19 mouse cellular contexts compared by ENCODE assay signal in the genomic region with DNA sequence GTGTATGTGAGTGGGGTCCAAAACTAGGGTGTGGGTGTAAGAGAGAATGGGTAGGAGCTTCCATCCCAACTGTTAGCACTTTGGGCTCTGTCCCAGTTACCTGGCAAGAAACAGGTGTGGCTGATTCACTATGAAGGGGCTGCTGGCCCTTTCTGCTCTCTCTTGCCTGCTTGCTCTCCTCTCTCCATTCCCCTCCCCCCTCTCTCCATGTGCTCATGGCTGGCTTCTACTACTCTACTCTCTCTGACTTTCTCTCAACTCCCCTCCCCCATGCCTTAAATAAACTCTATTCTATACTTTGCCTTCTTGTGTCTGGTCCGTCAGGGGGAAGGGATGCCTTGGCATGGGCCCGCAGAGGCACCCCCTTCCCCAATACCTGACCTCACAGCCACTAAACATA. TPM values are rescaled to one million over a fixed set of nuclear protein-coding genes. Genes with fewer than 3 reads are reported as not detected.
DNase-seq lines count a peak whose midpoint lies in the region; ATAC-seq and TF ChIP-seq lines count a peak whose summit lies in the region.
"Had no signal": no experiment of that assay in that cellular context is flagged by ENCODE, and none has a peak within 500 bp of the region (broad histone marks: within the 10 kb centered on the region; RNA-seq: fewer than 3 reads in every experiment).

No protein-coding gene starts in this region.

- 56% methylated on average over 2 of the region's 2 CpGs for whole genome bisulfite sequencing in heart, embryonic 10.5 days
- 38% methylated on average over 2 of the region's 2 CpGs for WGBS in lung, embryonic 16.5 days
- 55% methylated on average over 2 of the region's 2 CpGs for WGBS in liver, embryonic 14.5 days (ENCODE audit: insufficient replicate concordance)

- TF ChIP-seq RAD21 in MEL (IDR thresholded peaks at IDR 0.05; ENCODE audit: low read depth, low read length) = no peak

- ATAC-seq in lung, embryonic 16.5 days (ENCODE audit: low read depth) = no peak
- no peak for ATAC-seq in liver, embryonic 14.5 days (ENCODE audit: insufficient read depth)
- ATAC-seq: intestine, postnatal 0 days; midbrain, embryonic 15.5 days had no signal

- no peak overlapping the region for H3K4me2 ChIP-seq in lung, embryonic 16.5 days (ENCODE audit: low read depth, low read length)
- H3K4me2 ChIP-seq in liver, embryonic 14.5 days (ENCODE audit: low read depth) = no peak overlapping the region
- H3K4me2 ChIP-seq: midbrain, embryonic 15.5 days; neural tube, embryonic 13.5 days; stomach, embryonic 15.5 days had no signal

- no peaks in the 10 kb centered on the region for H3K9me3 ChIP-seq in heart, embryonic 10.5 days
- H3K9me3 ChIP-seq in lung, embryonic 16.5 days (ENCODE audit: control insufficient read depth, low read length) = no peaks in the 10 kb centered on the region
- no peaks in the 10 kb centered on the region for H3K9me3 ChIP-seq in MEL (replicated peaks; ENCODE audit: insufficient read depth, low read length)
- H3K9me3 ChIP-seq in liver, embryonic 14.5 days (ENCODE audit: control insufficient read depth, low read length) = no peaks in the 10 kb centered on the region
- H3K9me3 ChIP-seq: midbrain, embryonic 15.5 days; neural tube, embryonic 13.5 days; stomach, embryonic 15.5 days had no signal

- peak overlapping the region; percentile 2; the same call in 1 of the 2 replicates for H3K9ac ChIP-seq in lung, embryonic 16.5 days (ENCODE audit: low read length)
- peak overlapping the region; percentile 74 for H3K9ac ChIP-seq in MEL (ENCODE audit: control insufficient read depth, low read depth, low read length, poor library complexity, severe bottlenecking)
- no peak overlapping the region; the same call in 1 of the 2 replicates for H3K9ac ChIP-seq in liver, embryonic 14.5 days (replicated peaks)
- H3K9ac ChIP-seq: midbrain, embryonic 15.5 days; neural tube, embryonic 13.5 days; stomach, embryonic 15.5 days had no signal

- H3K27ac ChIP-seq in heart, embryonic 10.5 days = peak overlapping the region; percentile 83
- H3K27ac ChIP-seq in lung, embryonic 16.5 days (ENCODE audit: low read length) = no peak overlapping the region
- H3K27ac ChIP-seq in MEL (ENCODE audit: control insufficient read depth, low read depth, low read length) = peak overlapping the region; percentile 85
- peak overlapping the region; percentile 45 for H3K27ac ChIP-seq in liver, embryonic 14.5 days
- H3K27ac ChIP-seq: midbrain, embryonic 15.5 days; neural tube, embryonic 13.5 days; stomach, embryonic 15.5 days had no signal

- TF ChIP-seq POLR2A in MEL (IDR thresholded peaks at IDR 0.05; ENCODE audit: control insufficient read depth in 1 of 2, insufficient read depth in 1 of 2, low read depth in 1 of 2, low read length in 2 of 2, poor library complexity in 1 of 2) = no peak

- peaks cover 50% of the 10 kb centered on the region for H3K4me1 ChIP-seq in heart, embryonic 10.5 days
- H3K4me1 ChIP-seq in lung, embryonic 16.5 days (replicated peaks; ENCODE audit: control insufficient read depth, insufficient read depth, low read length) = peaks cover 4% of the 10 kb centered on the region
- H3K4me1 ChIP-seq in MEL (ENCODE audit: control insufficient read depth in 1 of 2, insufficient read depth in 2 of 2, low read length in 2 of 2) = peaks cover 19 to 50% of the 10 kb centered on the region in 2 experiments
- H3K4me1 ChIP-seq in liver, embryonic 14.5 days (replicated peaks; ENCODE audit: control insufficient read depth in 2 of 2, insufficient read depth in 2 of 2, low read length in 1 of 2) = peaks cover 36 to 51% of the 10 kb centered on the region in 2 experiments

- TF ChIP-seq EP300 in MEL (IDR thresholded peaks at IDR 0.05; ENCODE audit: low read depth in 1 of 2, low read length in 2 of 2) = no peak
- no peak for TF ChIP-seq EP300 in liver, embryonic 14.5 days (IDR thresholded peaks at IDR 0.05; ENCODE audit: low read depth)

- no peak for DNase-seq in heart, embryonic 10.5 days (ENCODE audit: low spot score)
- DNase-seq in heart, adult 9 months (ENCODE audit: low spot score in 2 of 2) = no peak
- DNase-seq in lung, adult 18-20 months = no peak
- peak; percentile 42 for DNase-seq in MEL (ENCODE audit: low read depth, low spot score)
- DNase-seq in liver, embryonic 14.5 days (ENCODE audit: low read depth in 3 of 3, low spot score in 3 of 3) = no peak
- DNase-seq in thymus, adult 18-20 months = no peak
- no peak for DNase-seq in right cerebral cortex, adult 18-20 months
- DNase-seq: B cell, adult 2 months; cerebellum, adult 18-20 months; gastrocnemius, postnatal 25 days; heart, postnatal 10 days had no signal

- 0 out of 2 replicates have a peak, but pooled peaks cover 6% of the 10 kb centered on the region for H3K27me3 ChIP-seq in heart, embryonic 10.5 days (ENCODE audit: insufficient read depth, poor library complexity, severe bottlenecking)
- H3K27me3 ChIP-seq in lung, embryonic 16.5 days (ENCODE audit: control insufficient read depth, insufficient read depth, low read depth, low read length) = no peaks in the 10 kb centered on the region
- no peaks in the 10 kb centered on the region for H3K27me3 ChIP-seq in MEL (ENCODE audit: control insufficient read depth in 1 of 2, insufficient read depth in 2 of 2, low read length in 2 of 2)
- no peaks in the 10 kb centered on the region for H3K27me3 ChIP-seq in liver, embryonic 14.5 days (ENCODE audit: control insufficient read depth, insufficient read depth, low read length)
- H3K27me3 ChIP-seq: midbrain, embryonic 15.5 days; neural tube, embryonic 13.5 days; stomach, embryonic 15.5 days had no signal

- H3K79me2 ChIP-seq in MEL (ENCODE audit: control insufficient read depth, insufficient read depth, low read length, poor library complexity) = peaks cover 11% of the 10 kb centered on the region

- no peak for TF ChIP-seq CTCF in MEL (IDR thresholded peaks at IDR 0.05 in 2 of 3, conservative IDR thresholded peaks at IDR 0.05 in 1 of 3; ENCODE audit: control insufficient read depth in 1 of 3, insufficient read depth in 1 of 3, low read depth in 2 of 3, low read length in 3 of 3, poor library complexity in 1 of 3, severe bottlenecking in 1 of 3)
- TF ChIP-seq CTCF in liver, embryonic 14.5 days (IDR thresholded peaks at IDR 0.05; ENCODE audit: low read depth) = no peak

- H3K36me3 ChIP-seq in heart, embryonic 10.5 days = no peaks in the 10 kb centered on the region
- H3K36me3 ChIP-seq in lung, embryonic 16.5 days (ENCODE audit: control insufficient read depth, insufficient read depth, low read length) = no peaks in the 10 kb centered on the region
- peaks cover 0 to 42% of the 10 kb centered on the region in 2 experiments; a peak in 2 of 4 replicates for H3K36me3 ChIP-seq in MEL (ENCODE audit: control insufficient read depth in 1 of 2, insufficient read depth in 2 of 2, low read length in 2 of 2)
- H3K36me3 ChIP-seq in liver, embryonic 14.5 days (replicated peaks; ENCODE audit: control insufficient read depth, insufficient read depth, low read depth) = no peaks in the 10 kb centered on the region
- H3K36me3 ChIP-seq: midbrain, embryonic 15.5 days; neural tube, embryonic 13.5 days; stomach, embryonic 15.5 days had no signal

- no peak overlapping the region for H3K4me3 ChIP-seq in heart, embryonic 10.5 days
- H3K4me3 ChIP-seq in lung, embryonic 16.5 days (ENCODE audit: low read length) = no peak overlapping the region
- H3K4me3 ChIP-seq in MEL (ENCODE audit: control insufficient read depth in 1 of 2, insufficient read depth in 1 of 2, low read depth in 2 of 2, low read length in 2 of 2) = no peak overlapping the region
- H3K4me3 ChIP-seq in liver, embryonic 14.5 days (ENCODE audit: insufficient read depth in 1 of 2, low read depth in 2 of 2, low read length in 2 of 2) = no peak overlapping the region
- H3K4me3 ChIP-seq: midbrain, embryonic 15.5 days; neural tube, embryonic 13.5 days; stomach, embryonic 15.5 days had no signal

TF ChIP-seq in MEL, 35 proteins besides CTCF, POLR2A, EP300 and RAD21:
- TF ChIP-seq MYC (IDR thresholded peaks at IDR 0.05; ENCODE audit: low read depth, low read length) (peak; percentile 50; the same call in 1 of the 2 replicates), CHD2 (IDR thresholded peaks at IDR 0.05; ENCODE audit: low read length) (peak; percentile 23), ZMIZ1 (IDR thresholded peaks at IDR 0.05; ENCODE audit: low read depth, low read length) (no peak), TAL1 (IDR thresholded peaks at IDR 0.05; ENCODE audit: low read length) (no peak), ZC3H11A (IDR thresholded peaks at IDR 0.05; ENCODE audit: low read depth, low read length) (no peak), ELF1 (IDR thresholded peaks at IDR 0.05; ENCODE audit: low read depth, low read length) (no peak), ETS1 (IDR thresholded peaks at IDR 0.05; ENCODE audit: low read depth, low read length) (no peak), MXI1 (IDR thresholded peaks at IDR 0.05; ENCODE audit: low read depth, low read length) (no peak)

RNA-seq across cellular contexts. Expression of a gene that starts 1.8 kb away (rescaled TPM):
- 620 and 1,082 TPM in 2 replicates for polyA plus RNA-seq in heart, embryonic 10.5 days (2016; fragmentation: Nextera tagmentation; extraction: Ambion mirVana)
- polyA plus RNA-seq in lung, embryonic 16.5 days (2015; fragmentation: Nextera tagmentation; extraction: Ambion mirVana) = 806 and 832 TPM in 2 replicates
- 1,509 and 1,517 TPM in 2 replicates for total RNA-seq in MEL (2012; rRNA removed)
- 1,000 to 10,000 TPM in 1 of 2 experiments, 100 to 1,000 TPM in 1; 913 to 1,471 TPM for polyA plus RNA-seq in MEL (2012; ENCODE audit: insufficient read depth in 1 of 2, insufficient read length in 2 of 2, low read depth in 1 of 2, low replicate concordance in 2 of 2, missing spikeins in 1 of 2)
- polyA plus RNA-seq in liver, embryonic 14.5 days (2012; rRNA removed) = 103 and 161 TPM in 2 replicates
- 653 and 697 TPM in 2 replicates for polyA plus RNA-seq in liver, embryonic 14.5 days (2014; fragmentation: Nextera tagmentation; extraction: Ambion mirVana)

RNA-seq across cellular contexts. Expression of a gene that starts 18.3 kb away (rescaled TPM):
- 0.15 TPM in 1 of 2 replicates, not detected in the other for polyA plus RNA-seq in heart, embryonic 10.5 days (2016; fragmentation: Nextera tagmentation; extraction: Ambion mirVana)
- not detected in 2 replicates for polyA plus RNA-seq in lung, embryonic 16.5 days (2015; fragmentation: Nextera tagmentation; extraction: Ambion mirVana)
- total RNA-seq in MEL (2012; rRNA removed) = not detected in 2 replicates
- polyA plus RNA-seq in MEL (2012; ENCODE audit: insufficient read depth in 1 of 2, insufficient read length in 2 of 2, low read depth in 1 of 2, low replicate concordance in 2 of 2, missing spikeins in 1 of 2) = under 1 TPM in 1 of 2 experiments, not detected in 1; 0.29 TPM
- not detected in 2 replicates for polyA plus RNA-seq in liver, embryonic 14.5 days (2012; rRNA removed)
- not detected in 2 replicates for polyA plus RNA-seq in liver, embryonic 14.5 days (2014; fragmentation: Nextera tagmentation; extraction: Ambion mirVana)
- total RNA-seq: gastrocnemius, postnatal 25 days; heart, postnatal 10 days; layer of hippocampus, postnatal 25 days had no signal
- polyA plus RNA-seq: cortical plate, adult 2 months; intestine, postnatal 0 days; midbrain, embryonic 15.5 days; small intestine, adult 2 months; stomach, embryonic 15.5 days had no signal

RNA-seq across cellular contexts. Expression of a gene that starts 37.0 kb away (rescaled TPM):
- polyA plus RNA-seq in heart, embryonic 10.5 days (2016; fragmentation: Nextera tagmentation; extraction: Ambion mirVana) = 15.4 and 21.6 TPM in 2 replicates
- 22.8 and 25.3 TPM in 2 replicates for polyA plus RNA-seq in lung, embryonic 16.5 days (2015; fragmentation: Nextera tagmentation; extraction: Ambion mirVana)
- 21.9 and 25.8 TPM in 2 replicates for total RNA-seq in MEL (2012; rRNA removed)
- polyA plus RNA-seq in MEL (2012; ENCODE audit: insufficient read depth in 1 of 2, insufficient read length in 2 of 2, low read depth in 1 of 2, low replicate concordance in 2 of 2, missing spikeins in 1 of 2) = 10 to 100 TPM in 1 of 2 experiments, not detected in 1; 18.8 TPM
- polyA plus RNA-seq in liver, embryonic 14.5 days (2012; rRNA removed) = 9.1 and 10.1 TPM in 2 replicates
- 7.5 and 8.8 TPM in 2 replicates for polyA plus RNA-seq in liver, embryonic 14.5 days (2014; fragmentation: Nextera tagmentation; extraction: Ambion mirVana)
